Mouse (Mus musculus): Measurements from ENCODE around the gene Trpm3.
A peak's percentile ranks its signal among the peaks of the same experiment; 100 is the strongest.

The Trpm3 gene

DNA sequence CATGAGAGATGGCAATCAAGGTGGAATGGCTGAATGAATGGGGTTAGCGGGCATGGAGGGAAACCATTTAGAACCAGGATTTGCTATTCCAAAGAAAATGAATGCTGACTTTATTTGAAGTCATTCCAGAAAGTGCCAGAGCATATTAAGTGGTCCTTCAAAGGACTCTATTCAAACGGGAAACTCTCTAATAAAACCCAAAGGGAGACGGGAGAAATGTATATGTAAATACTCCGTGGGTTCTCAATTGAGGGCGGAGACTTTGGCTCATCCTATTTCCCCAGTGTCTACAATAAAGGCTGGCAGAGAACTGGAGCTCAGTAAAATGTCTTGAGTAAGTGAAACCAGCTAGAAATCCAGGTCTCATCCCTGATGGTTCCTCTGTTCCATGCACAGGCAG is 733.6 kb downstream of the Trpm3 start:
- DNase-seq, result no peak

DNA sequence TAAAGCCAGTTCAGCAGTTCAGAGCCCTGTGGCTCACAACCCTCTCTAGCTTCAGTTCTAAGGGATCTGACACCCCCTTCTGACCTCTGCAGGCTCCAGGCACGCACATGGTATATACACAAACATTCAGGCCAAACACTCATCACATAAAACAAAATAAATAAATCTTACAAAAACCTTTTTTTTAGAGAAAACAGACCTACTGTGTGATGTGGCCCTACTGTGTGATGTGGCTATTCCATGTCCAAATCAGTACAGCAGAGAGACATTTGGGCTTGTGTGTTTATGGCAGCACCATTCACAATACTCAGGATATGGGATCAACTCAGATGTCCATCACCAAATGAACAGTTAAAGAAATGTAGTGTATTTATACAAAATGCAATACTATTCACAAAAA is 741.4 kb downstream of the Trpm3 start:
- no peak for DNase-seq

DNA sequence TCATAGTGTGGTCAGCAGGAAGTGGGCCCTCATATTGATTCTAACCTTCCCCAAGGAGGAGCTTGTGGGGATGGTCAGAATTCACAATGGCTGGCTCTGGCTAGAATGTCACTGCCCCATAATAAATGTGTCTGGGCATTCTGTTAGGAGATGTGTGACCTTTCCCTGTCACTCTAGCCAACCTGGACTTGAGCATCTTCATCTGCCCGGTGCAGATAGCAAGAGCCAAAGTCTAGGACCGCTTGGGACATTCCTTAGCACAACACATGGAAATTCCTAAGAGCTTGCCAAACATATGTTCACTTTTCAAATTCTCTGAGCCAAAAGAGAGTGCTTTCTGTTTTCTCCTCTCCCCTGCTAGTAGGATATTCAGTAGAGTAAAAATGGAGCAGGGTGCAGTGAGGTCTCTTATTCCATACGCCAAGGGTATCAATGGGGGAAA is 743.8 kb downstream of the Trpm3 start:
- DNase-seq, result no peak

DNA sequence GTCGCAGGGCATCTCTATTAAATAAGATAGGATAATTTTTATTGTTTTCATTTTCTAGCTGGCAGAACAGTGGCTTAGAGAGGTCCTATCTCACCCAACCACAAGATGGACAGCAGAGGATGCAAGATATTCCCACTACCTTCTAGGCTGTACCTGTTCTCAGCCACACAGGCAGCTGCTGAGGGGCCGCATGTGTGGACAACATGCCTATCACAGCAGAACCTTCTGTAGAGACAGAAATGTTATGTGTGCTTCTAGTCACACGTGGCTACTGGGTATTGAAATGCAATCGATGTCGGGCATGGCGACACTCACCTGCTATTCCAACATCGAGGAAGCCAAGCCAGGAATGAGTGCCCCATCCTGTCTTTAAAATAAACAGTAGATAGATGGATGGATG is 744.3 kb downstream of the Trpm3 start:
- no peak for DNase-seq

DNA sequence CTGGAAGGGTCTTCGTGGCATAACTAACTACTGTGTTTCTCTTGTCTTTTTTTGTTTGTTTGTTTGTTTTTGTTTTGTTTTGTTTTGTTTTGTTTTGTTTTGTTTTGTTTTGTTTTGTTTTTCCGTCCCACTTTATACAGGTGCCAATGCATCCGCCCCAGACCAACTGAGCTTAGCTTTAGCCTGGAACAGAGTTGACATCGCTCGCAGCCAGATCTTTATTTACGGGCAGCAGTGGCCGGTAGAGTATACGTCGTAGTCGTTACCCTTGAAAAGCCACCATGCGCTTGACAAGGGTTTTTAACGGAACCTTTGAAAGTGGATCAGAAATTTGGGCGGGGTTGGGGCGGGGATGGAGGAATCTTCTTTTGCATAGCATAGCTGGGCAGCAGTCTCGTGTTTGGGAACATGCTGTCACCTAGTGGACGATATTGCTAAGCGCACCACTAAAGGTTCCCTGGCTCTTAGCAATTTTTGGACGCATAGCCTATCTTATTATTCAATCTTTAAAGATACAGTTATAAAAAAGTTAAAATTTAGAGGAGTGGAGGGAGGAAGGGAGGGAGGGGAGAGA is 745.0 kb downstream of the Trpm3 start:
- DNase-seq, result peak; percentile 14

DNA sequence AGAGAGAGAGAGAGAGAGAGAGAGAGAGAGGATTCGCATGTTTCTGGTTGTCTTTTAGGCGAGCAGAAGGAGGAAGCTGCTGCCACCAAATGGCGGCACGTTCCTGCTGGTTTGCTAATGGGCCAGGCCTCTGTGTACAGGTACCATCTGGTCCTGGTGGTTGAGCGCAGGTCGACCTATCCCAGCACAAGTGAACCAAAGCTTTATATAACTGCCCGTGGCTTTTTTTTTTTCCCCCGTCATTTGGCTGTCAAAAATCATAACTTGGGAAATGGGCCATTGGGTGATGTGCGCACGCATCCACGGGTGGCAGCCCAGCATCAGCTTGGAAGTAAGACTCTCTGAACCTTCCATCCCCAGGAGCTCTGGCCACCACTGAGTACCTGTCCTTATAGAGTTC is 745.5 kb downstream of the Trpm3 start:
- DNase-seq, result no peak

DNA sequence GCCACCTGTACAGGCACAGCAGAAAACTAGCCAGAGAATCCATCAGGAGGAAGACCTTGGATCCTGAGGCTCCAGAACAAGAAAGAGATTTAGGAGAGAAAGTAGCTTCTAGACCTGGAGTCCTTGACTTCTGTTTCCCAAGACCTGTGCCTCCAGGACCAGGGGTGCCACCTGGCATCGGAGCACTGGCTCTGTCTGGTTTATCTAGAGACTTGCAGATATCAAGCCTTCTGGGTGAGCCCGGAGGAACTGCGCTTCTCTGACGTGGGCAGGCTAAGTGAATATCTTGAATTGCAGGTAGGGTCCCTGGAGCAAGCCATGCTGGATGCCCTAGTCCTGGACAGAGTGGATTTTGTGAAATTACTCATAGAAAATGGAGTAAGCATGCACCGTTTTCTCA is 746.2 kb downstream of the Trpm3 start:
- DNase-seq, result no peak

DNA sequence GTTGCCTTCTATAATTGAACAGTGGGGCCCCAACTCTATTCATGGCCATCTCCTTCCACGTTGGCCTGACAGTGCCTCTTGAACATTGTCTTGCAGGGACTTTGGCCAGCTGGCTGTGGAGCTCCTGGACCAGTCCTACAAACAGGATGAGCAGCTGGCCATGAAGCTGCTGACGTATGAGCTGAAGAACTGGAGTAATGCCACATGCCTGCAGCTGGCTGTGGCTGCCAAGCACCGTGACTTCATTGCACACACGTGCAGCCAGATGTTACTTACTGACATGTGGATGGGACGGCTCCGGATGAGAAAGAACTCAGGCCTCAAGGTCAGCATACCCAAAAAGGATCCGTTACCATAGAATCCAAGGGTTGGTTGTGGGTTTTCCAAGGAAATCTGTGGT is 763.0 kb downstream of the Trpm3 start:
- no peak for DNase-seq

DNA sequence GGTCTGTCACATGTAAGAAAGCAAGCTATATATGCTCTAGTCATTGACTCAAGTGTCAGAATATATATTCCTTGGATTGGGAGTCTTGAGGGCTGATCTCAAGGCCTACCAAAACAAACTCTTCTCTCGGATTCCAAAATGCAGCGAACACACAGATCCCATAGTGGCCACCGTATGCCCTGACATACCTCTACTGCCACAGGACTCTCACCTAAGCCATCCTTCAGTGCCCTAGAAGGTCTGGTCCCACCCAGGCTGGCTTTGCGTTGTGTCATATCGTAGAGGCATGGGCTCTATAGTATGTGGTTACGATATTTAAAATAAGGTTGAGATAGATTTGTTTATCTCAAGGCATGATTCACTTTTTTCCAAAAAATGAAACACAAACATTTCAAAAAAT is 763.5 kb downstream of the Trpm3 start:
- no peak for DNase-seq

DNA sequence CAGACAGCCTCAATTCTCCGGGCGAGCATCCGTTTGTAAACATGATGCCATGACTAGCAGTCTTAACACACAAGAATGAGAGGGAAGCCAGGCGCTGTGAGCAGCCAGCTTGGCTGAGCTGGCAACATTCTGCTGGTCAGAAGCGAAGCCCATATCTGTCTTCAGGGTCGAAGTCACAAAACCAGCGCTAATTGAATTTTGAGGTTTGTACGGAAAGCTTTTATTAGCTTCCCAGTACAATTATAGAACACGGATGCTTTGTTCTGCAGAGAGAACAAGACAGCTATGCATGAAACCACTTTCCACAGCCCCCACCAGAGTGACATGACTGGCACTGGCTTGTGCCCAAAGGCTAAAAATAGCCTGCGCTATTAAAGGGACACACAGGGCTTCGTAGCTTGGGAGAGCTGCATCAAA is 766.2 kb downstream of the Trpm3 start:
- no peak for DNase-seq

DNA sequence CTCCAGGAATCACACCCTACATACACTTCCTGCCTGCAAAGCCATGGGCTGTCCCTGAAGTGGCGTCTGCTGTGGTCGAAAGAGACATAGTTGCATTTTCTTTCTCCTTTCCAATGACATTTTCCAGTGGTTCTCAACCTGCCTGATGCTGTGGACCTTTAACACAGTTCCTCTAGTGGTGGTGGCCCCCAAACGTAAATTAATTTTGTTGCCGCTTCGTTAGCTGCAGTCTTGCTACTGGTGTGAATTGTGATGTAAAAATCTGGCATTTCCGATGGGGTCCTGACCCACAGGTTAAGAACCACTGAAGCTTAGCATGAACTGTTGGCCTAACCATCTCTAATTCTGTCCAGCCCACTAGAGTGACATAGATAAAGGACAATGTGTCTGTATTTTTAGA is 771.8 kb downstream of the Trpm3 start:
- no peak for DNase-seq

DNA sequence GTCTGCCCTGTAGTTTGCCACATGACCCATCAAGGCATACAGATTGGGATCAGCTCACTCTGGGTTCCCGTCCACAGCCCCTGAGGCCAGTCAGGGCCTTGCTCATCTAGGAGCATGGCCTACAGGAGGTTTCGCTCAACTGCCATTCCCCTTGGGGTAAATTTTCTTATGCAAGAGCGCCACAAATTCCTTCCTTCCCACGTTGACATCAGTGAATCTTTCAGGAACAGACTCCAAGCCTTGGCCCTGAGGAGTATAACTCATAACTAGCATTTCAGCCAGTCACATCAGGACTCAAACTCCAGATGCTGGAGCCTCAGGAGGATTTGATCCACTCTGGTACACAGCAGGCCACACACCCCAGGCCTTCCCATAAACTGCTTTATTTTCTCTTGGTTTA is 774.1 kb downstream of the Trpm3 start:
- DNase-seq, result no peak

DNA sequence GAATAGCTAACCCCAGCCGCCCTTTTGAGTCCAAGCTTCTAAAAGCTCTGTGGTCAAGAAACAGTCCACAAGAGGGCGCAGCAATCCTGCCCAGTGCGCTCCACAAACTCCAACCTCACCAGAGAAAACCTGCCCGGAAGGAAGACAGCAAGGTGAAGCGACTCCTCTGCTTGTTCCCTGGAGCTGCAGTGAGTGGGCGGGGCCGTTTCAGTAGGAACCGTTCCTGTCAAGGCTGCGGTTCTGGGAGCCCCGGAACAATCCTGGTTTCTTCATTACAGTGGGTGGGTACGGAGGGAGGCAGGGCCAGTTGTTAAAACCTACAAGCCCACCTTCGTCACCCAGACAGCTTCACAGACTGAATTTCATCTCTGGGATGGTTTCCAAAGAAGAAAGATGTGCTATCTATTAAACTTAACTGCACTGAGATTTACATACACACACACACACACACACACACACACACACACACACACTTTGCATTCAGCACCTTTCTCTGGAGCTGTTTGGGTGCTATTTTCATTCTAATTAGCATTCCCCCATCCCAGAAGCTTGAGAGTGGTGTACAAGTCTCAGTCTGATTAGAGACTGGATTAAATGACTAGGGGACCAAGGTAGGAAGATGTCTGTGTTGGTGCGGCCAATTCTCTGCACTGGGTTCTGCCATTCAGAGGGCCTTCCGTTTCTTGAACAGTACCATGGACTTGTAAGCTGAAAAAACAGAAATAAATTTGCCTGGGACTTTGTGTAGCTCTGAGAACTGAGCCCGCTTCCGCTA is 777.2 kb downstream of the Trpm3 start:
- DNase-seq, result peak; percentile 82

DNA sequence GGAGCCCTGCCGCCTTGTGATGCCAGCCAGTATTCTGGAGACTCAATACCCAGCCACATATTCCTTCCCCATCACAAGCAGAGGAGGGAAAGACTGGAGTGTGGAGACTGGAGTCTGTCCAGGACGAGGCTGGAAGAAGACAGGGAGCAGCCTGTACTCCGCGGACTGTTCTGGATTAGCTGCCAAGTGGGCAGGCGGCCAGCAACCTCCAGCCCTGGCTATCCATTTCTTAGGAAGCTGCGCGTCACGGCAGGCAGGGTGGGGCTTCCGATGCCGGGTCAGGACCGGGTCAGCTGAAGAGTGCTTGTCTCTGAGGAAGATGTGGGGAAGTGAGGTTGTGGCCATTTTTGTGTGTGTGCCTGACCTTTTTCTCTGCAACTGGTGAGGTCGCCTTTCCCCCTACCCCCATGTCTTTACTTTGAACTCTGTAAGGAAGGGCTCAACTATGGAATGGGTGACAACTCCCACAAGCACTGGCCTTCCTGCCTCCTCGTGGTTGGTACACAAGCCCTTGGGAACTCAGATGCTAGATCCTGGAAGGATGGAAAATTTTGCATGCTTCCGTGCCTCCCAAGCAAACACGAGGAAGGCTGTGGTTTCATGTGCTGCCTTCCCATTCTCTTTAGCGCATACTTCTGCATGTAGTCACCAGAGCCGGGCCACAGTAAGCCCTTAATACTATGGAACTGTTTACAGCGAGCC is 777.9 kb downstream of the Trpm3 start:
- DNase-seq, result peak; percentile 98

DNA sequence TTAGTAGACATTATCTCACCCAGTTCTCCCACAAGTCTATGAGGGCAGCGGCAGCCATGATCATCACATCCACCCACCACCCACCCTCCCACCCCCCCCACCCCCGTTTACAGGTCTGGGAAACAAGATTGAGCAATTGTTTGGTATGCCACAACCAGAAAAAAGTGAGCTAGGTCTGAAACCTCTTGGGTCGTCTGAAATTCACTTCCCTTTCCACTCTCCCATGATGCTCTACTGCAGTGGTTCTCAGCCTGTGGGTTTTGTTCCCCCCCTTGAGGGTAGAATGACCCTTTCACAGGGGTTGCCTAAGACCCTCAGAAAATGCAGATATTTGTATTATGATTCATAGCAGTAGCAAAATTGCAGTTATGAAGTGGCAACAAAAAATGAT is 778.5 kb downstream of the Trpm3 start:
- no peak for DNase-seq

DNA sequence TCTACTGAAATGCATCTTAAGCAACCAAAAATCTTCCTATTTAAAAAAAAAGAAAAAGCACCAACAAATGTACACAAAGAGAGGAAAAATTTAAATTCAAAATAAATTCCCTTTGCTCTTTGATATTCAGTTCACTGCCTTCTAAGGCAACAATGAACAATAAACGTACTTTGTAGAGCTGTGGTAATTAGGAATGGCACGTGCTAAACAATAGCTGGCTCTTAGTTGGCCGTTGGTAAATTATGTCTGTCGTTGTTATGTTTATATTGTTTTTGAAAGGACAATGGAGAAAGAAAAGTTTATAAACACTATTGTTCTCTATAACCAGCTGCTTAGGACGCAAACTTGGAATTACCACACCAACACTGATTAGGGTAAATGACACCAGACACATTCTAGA is 782.1 kb downstream of the Trpm3 start:
- no peak for DNase-seq

DNA sequence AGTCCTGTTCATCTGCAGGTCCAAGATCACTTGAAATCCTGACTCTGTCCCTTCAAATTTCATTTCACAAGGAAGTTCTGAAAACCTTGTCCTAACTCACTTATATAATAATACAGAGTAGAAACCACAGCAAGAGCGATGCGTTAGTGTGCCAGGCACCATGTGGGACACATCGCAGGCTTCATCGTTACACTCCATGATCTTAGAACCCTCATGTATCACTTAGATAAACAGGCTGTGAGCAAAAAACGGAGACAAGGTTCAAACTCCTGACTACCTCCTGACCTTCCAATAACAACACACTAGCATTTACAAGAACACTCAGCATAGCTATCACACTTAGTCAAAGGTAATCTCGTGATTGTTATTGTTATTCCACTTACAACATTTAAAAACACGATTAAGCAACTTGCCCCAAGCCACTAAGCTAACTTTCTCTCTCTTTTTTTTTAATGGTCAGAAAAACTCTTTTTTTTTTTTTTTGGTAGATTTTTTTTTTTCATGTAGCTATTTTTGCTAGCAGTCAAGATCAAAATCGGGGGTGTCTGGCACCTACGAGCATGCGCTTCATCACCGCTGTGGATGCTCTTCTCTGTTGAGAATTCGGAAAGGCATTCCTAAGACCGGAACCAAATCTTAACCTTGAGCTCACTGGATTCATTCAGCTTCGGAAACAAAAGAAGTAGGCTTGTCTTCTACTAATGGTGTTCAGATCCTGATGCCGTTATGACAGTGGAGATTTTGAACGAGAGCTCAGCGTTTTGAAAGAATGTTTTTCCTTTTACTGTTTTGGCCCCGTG is 784.2 kb downstream of the Trpm3 start:
- DNase-seq, result no peak

DNA sequence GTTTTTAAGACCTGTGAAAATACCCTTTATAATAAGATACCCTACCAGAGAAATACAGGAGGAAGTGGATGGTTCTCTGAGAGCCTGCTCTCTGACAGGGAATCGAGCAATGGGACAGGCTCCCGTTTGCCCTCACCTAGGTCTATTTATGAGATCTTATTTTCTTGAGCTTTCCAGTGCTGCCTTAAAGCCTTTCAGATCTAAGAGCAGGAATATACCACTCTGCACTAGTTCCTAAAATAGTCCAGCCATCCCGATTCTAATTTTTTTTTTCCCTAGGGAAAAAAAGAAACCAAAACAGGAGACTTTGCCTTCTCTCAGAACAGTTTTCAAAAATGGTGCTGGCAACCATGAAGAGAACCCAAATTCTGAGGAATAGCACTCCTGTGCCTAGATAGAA is 786.4 kb downstream of the Trpm3 start:
- DNase-seq, result no peak

DNA sequence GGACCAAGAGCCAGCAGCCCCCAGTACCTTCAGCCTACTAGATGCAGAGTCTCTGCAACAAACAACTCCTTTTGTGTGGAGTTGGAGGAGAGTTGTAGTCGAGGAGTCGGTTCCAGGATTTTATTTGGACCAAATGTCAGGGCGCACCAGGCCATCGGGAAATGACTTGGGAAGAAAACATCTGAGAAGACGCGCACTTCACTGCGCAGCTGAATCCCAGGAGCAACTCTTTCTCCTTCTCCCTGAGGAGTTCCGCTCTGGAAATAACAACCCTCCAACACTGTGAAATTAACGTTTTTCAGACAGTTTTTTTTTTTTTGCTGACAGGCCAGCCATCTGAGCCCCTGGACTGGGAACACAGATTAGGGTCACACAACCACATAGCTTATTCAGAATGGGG is 787.9 kb downstream of the Trpm3 start:
- no peak for DNase-seq

DNA sequence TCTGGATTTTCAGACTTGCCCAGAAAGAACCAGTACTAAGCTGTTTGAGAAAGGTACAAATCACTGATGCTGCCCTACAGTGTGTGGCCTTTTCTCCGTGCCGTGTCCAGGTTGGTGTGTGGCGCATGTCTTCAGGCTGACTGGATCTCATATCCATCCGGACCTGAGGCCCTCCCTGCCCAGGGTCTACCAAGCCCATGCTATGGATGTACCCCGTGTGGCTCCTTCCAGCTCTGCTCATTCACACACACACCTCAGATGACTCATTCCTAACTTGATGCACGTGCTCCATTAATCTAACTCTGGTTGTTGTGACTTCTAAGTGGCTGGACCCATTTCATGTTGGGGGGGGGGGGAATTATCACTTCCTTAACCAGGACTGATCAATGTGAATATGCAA is 789.5 kb downstream of the Trpm3 start:
- no peak for DNase-seq

DNA sequence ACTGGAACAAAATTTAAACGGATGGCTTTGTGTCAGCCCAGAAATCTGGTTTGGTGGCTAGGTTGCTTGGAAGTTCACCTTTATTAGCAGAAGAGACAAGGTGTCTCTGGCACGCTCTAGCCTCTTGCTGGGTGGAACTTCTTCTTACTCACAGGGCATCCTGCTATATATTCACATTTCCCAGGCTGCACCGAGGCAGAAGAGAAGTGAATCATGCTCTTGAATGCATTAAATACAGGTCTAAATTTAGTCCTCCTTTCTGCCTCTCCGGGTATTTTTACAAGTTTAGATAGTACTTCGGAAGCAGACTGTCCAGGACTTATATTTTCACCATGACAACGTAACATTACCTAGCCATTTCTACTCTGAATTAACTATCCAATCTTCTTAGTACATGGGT is 790.9 kb downstream of the Trpm3 start:
- DNase-seq, result no peak

DNA sequence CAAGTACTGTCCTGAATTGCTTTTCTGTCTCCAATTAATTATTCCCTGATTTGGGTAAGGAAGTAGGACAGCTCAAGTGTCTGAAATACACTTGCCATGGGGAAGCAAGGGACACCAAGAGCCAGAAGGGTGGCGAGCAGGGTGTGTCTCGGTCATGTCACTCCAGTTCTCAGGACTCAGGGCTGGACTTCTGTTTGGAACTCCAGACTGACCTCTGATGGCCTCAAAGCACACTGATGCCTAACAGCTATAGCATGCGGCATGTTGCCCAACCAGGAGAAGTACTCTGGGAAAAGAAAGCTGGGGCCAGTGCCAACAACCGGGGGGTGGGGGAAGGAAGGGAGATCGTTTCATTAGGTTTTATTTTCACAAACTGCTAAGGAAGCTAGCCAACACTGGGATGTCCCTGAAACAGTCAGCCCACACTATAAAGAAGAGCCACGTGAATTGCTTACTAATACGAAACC is 791.6 kb downstream of the Trpm3 start:
- DNase-seq, result peak; percentile 56

DNA sequence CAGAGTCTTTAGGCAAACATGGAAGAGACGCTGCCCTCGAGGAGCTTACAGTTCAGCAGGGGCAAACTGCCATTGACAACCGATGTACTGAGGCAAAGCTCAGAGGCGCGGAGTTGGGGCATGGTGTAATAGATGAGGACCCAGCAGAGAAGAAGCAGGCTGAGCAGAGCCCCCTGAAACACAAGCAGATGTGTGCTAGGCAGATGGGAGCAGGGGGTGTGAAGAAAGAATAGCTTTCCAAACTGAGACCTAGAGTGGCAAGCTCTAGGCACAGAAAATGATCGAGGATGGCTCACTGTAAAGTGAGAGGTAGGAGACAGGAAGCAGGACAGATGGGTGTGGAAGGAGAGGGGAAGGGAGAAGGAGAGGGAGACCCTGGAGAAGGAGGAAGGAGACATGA is 792.2 kb downstream of the Trpm3 start:
- no peak for DNase-seq

Measured in kidney, adult 11 months (tissue).